Mouse (Mus musculus) MEL (cell line): ENCODE data around the gene Arid1b.

Experiments used
- CHD1 ChIP-seq: IDR thresholded peaks from 2 replicates; pipeline ENCODE4 v1.6.1; 2012; ENCODE audit warnings: low read depth, mild to moderate bottlenecking, inconsistent platforms, low read length, improper control_type of control experiment
- CHD2 ChIP-seq: IDR thresholded peaks from 2 replicates; pipeline ENCODE4 v1.6.1; 2011; ENCODE audit warnings: low read length, improper control_type of control experiment
- GABPA ChIP-seq: IDR thresholded peaks from 2 replicates; pipeline ENCODE4 v1.6.1; 2012; ENCODE audit warnings: low read depth, mild to moderate bottlenecking, inconsistent platforms, low read length, improper control_type of control experiment, moderate library complexity
- MYB ChIP-seq: IDR thresholded peaks from 2 replicates; pipeline ENCODE4 v1.6.1; 2011; ENCODE audit warnings: mild to moderate bottlenecking, low read depth, low read length, improper control_type of control experiment
- POLR2A ChIP-seq, 2 experiments: IDR thresholded peaks; 2 replicates each; pipeline ENCODE4 v1.6.1; 2011 to 2012; ENCODE audit warnings: low read length in 2 of 2, mild to moderate bottlenecking in 2 of 2, control low read depth in 1 of 2, improper control_type of control experiment in 1 of 2, low read depth in 1 of 2, moderate library complexity in 1 of 2; ENCODE audit not compliant: control insufficient read depth in 1 of 2, insufficient read depth in 1 of 2, poor library complexity in 1 of 2
- SIN3A ChIP-seq: IDR thresholded peaks from 2 replicates; pipeline ENCODE4 v1.6.1; 2012; ENCODE audit warnings: low read length, improper control_type of control experiment, inconsistent platforms
- USF1 ChIP-seq: IDR thresholded peaks from 2 replicates; pipeline ENCODE4 v1.6.1; 2014; ENCODE audit warnings: low read depth, mild to moderate bottlenecking, inconsistent platforms, low read length, improper control_type of control experiment, moderate library complexity
- USF2 ChIP-seq, 2 experiments: IDR thresholded peaks; 2 replicates each; pipeline ENCODE4 v1.6.1; 2011 to 2012; ENCODE audit warnings: improper control_type of control experiment in 2 of 2, low read length in 2 of 2, borderline replicate concordance in 1 of 2, inconsistent platforms in 1 of 2, low read depth in 1 of 2, mild to moderate bottlenecking in 1 of 2; ENCODE audit not compliant: insufficient read depth in 1 of 2
- ZNF384 ChIP-seq: IDR thresholded peaks from 2 replicates; pipeline ENCODE4 v1.6.1; 2012; ENCODE audit warnings: low read depth, mild to moderate bottlenecking, inconsistent platforms, low read length, improper control_type of control experiment

DNA sequence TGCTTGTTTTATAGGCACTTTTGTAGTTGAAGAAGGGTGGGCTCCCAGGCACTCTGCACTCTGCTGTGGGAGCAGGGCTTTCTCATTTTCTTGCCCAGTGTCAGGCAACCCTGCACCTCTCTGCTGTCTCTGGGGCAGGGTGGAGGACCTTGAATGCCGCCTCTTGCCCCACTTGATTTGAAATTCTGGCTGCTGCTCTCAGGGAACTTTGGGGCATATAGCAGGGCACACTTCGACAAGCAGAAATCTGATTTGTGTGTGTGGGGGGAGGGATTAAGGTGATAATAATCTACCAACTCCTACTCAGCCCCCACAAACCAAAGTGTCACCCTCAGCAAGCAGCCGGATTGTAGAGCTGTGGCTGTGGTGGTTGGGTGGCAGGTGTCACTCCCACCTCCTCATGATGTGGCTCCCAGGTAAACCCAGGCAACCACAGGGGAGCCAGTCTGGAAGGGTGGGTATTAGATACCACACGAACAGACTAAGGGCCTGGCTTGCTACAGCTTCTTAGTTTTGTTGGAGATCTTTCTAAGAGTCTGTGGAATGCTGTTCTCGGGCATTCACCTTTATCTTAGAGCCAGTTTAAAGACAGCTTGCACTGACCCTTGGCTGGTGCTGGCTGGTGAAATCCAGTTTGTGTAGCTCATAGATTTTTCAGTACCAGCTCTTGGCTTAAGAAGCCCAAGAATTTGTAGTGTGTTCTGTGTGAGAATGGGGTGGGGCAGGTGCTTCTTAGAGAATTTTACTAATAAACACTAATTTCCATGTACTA, 131.1 kb downstream of the Arid1b start:
- TF ChIP-seq USF2 (IDR thresholded peaks at IDR 0.05; ENCODE audit: borderline replicate concordance in 1 of 2, insufficient read depth in 1 of 2, low read depth in 1 of 2, low read length in 2 of 2) = no peak
- no peak for TF ChIP-seq CHD1
- no peak for TF ChIP-seq GABPA
- TF ChIP-seq MYB = no peak
- no peak for TF ChIP-seq USF1
- no peak for TF ChIP-seq POLR2A (IDR thresholded peaks at IDR 0.05; ENCODE audit: control insufficient read depth in 1 of 2, insufficient read depth in 1 of 2, low read depth in 1 of 2, low read length in 2 of 2, poor library complexity in 1 of 2)
- TF ChIP-seq SIN3A = no peak
- TF ChIP-seq CHD2 = no peak
- TF ChIP-seq ZNF384 = no peak
